Mouse (Mus musculus): ENCODE measurements at regions not wholly inside any gene's neighbourhood (a gene's known extent, or its start where the extent isn't known, plus 50 kb on each side); places are given as distances from the start of the nearest gene placed in this dataset.

- no peak for TF ChIP-seq CTCF (IDR thresholded peaks at IDR 0.05; ENCODE audit: control insufficient read depth, insufficient read depth, insufficient read length)
- TF ChIP-seq MAX (IDR thresholded peaks at IDR 0.05), result no peak
- TF ChIP-seq MYOG (IDR thresholded peaks at IDR 0.05; ENCODE audit: control insufficient read depth, extremely low read depth, insufficient read length), result no peak
- no peak for TF ChIP-seq MYOD1 (IDR thresholded peaks at IDR 0.05; ENCODE audit: control insufficient read depth, insufficient read length, low read depth)
- TF ChIP-seq CEBPB (IDR thresholded peaks at IDR 0.05; ENCODE audit: low read depth), result no peak
Measured at GRCm38 (mm10) chr2:174851525-174852330, 91.3 kb downstream of the Edn3 start.

All from C2C12 (cell line).